Mouse (Mus musculus): ENCODE measurements around the gene Pnp. TPM values are rescaled to one million over a fixed set of nuclear protein-coding genes. Genes with fewer than 3 reads are reported as not detected.

Gene Pnp
- polyA plus RNA-seq, 1 experiment from 2014 or later = 24.6 TPM

- H3K4me2 ChIP-seq (ENCODE audit: low read length) = peak overlapping the region; percentile 84
- H3K9me3 ChIP-seq (ENCODE audit: control insufficient read depth, low read length) = no peaks in the 10 kb centered on the region
- peaks cover 22% of the 10 kb centered on the region for H3K4me1 ChIP-seq (ENCODE audit: control insufficient read depth, insufficient read depth, low read length)
- H3K27me3 ChIP-seq (ENCODE audit: control insufficient read depth, insufficient read depth, low read length) = no peaks in the 10 kb centered on the region
- peak; percentile 59 for DNase-seq
- under 1% methylated on average over 38 of the region's 38 CpGs for WGBS
- H3K9ac ChIP-seq (replicated peaks; ENCODE audit: low read length) = peak overlapping the region; percentile 89
- ATAC-seq (ENCODE audit: low FRiP score, low TSS enrichment) = no peak; the same call in 1 of the 2 replicates
- H3K36me3 ChIP-seq (ENCODE audit: control insufficient read depth, insufficient read depth, low read length) = peaks cover 38% of the 10 kb centered on the region
- peak overlapping the region; percentile 90 for H3K27ac ChIP-seq (replicated peaks; ENCODE audit: low read depth, low read length)
- H3K4me3 ChIP-seq (replicated peaks; ENCODE audit: low read depth, low read length) = peak overlapping the region; percentile 87
Measured at GRCm38 (mm10) chr14:50925111-50925920, 5.6 kb upstream of the Pnp start.

GRCm38 (mm10) chr14:50927366-50927765 is 3.5 kb upstream of the Pnp start:
- Histone ChIP-seq H3K27me3 (ENCODE audit: control insufficient read depth, insufficient read depth, low read length) (no peaks in the 10 kb centered on the region), H3K4me2 (ENCODE audit: low read length) (no peak overlapping the region), H3K4me3 (replicated peaks; ENCODE audit: low read depth, low read length) (no peak overlapping the region), H3K9me3 (ENCODE audit: control insufficient read depth, low read length) (no peaks in the 10 kb centered on the region), H3K27ac (replicated peaks; ENCODE audit: low read depth, low read length) (no peak overlapping the region), H3K36me3 (ENCODE audit: control insufficient read depth, insufficient read depth, low read length) (peaks cover 34% of the 10 kb centered on the region), H3K9ac (replicated peaks; ENCODE audit: low read length) (no peak overlapping the region), H3K4me1 (ENCODE audit: control insufficient read depth, insufficient read depth, low read length) (peaks cover 28% of the 10 kb centered on the region)
- DNase-seq = no peak
- no peak for ATAC-seq (ENCODE audit: low FRiP score, low TSS enrichment)
- WGBS = 66% methylated on average over 3 of the region's 3 CpGs

GRCm38 (mm10) chr14:50929951-50930350 is 931 bp upstream of the Pnp start:
- peak overlapping the region; percentile 87 for H3K27ac ChIP-seq (replicated peaks; ENCODE audit: low read depth, low read length)
- peaks cover 23% of the 10 kb centered on the region for H3K4me1 ChIP-seq (ENCODE audit: control insufficient read depth, insufficient read depth, low read length)
- DNase-seq (no peak), ATAC-seq (ENCODE audit: low FRiP score, low TSS enrichment) (no peak)
- 20% methylated on average over 10 of the region's 10 CpGs for WGBS
- H3K9me3 ChIP-seq (ENCODE audit: control insufficient read depth, low read length) = no peaks in the 10 kb centered on the region
- H3K4me2 ChIP-seq (ENCODE audit: low read length) = peak overlapping the region; percentile 89
- peaks cover 34% of the 10 kb centered on the region for H3K36me3 ChIP-seq (ENCODE audit: control insufficient read depth, insufficient read depth, low read length)
- H3K4me3 ChIP-seq (replicated peaks; ENCODE audit: low read depth, low read length) = peak overlapping the region; percentile 98
- peak overlapping the region; percentile 97 for H3K9ac ChIP-seq (replicated peaks; ENCODE audit: low read length)
- no peaks in the 10 kb centered on the region for H3K27me3 ChIP-seq (ENCODE audit: control insufficient read depth, insufficient read depth, low read length)

- no peak for DNase-seq
- Histone ChIP-seq H3K9me3 (ENCODE audit: control insufficient read depth, low read length) (no peaks in the 10 kb centered on the region), H3K4me1 (ENCODE audit: control insufficient read depth, insufficient read depth, low read length) (peaks cover 23% of the 10 kb centered on the region), H3K27me3 (ENCODE audit: control insufficient read depth, insufficient read depth, low read length) (no peaks in the 10 kb centered on the region), H3K4me3 (replicated peaks; ENCODE audit: low read depth, low read length) (peak overlapping the region; percentile 98), H3K36me3 (ENCODE audit: control insufficient read depth, insufficient read depth, low read length) (peaks cover 34% of the 10 kb centered on the region), H3K9ac (replicated peaks; ENCODE audit: low read length) (peak overlapping the region; percentile 97), H3K4me2 (ENCODE audit: low read length) (peak overlapping the region; percentile 89), H3K27ac (replicated peaks; ENCODE audit: low read depth, low read length) (peak overlapping the region; percentile 87)
- WGBS = under 1% methylated on average over 38 of the region's 38 CpGs
- peak; percentile 52 for ATAC-seq (ENCODE audit: low FRiP score, low TSS enrichment)
Measured at GRCm38 (mm10) chr14:50930377-50930753, 517 bp upstream of the Pnp start.

- H3K36me3 ChIP-seq (ENCODE audit: control insufficient read depth, insufficient read depth, low read length) = peaks cover 28% of the 10 kb centered on the region
- peak overlapping the region; percentile 57 for H3K9ac ChIP-seq (replicated peaks; ENCODE audit: low read length)
- peaks cover 15% of the 10 kb centered on the region; the same call in 1 of the 2 replicates for H3K4me1 ChIP-seq (ENCODE audit: control insufficient read depth, insufficient read depth, low read length)
- peak overlapping the region; percentile 75 for H3K4me2 ChIP-seq (ENCODE audit: low read length)
- 11% methylated on average over 12 of the region's 12 CpGs for WGBS
- H3K27ac ChIP-seq (replicated peaks; ENCODE audit: low read depth, low read length) = peak overlapping the region; percentile 83
- H3K9me3 ChIP-seq (ENCODE audit: control insufficient read depth, low read length) = no peaks in the 10 kb centered on the region
- peak overlapping the region; percentile 98 for H3K4me3 ChIP-seq (replicated peaks; ENCODE audit: low read depth, low read length)
- ATAC-seq (ENCODE audit: low FRiP score, low TSS enrichment) = no peak
- H3K27me3 ChIP-seq (ENCODE audit: control insufficient read depth, insufficient read depth, low read length) = no peaks in the 10 kb centered on the region
- peak; percentile 19 for DNase-seq
Measured at GRCm38 (mm10) chr14:50931493-50932020, 675 bp downstream of the Pnp start.

- WGBS = 60% methylated on average over 1 of the region's 1 CpGs
- H3K36me3 ChIP-seq (ENCODE audit: control insufficient read depth, insufficient read depth, low read length) = no peaks in the 10 kb centered on the region
Measured at GRCm38 (mm10) chr14:50936649-50937048, 5.8 kb downstream of the Pnp start.

GRCm38 (mm10) chr14:50938119-50938908 is 7.4 kb downstream of the Pnp start:
- no peak overlapping the region for H3K4me3 ChIP-seq (replicated peaks; ENCODE audit: low read depth, low read length)
- no peak overlapping the region for H3K9ac ChIP-seq (replicated peaks; ENCODE audit: low read length)
- WGBS = 90% methylated on average over 3 of the region's 3 CpGs
- DNase-seq (no peak), ATAC-seq (ENCODE audit: low FRiP score, low TSS enrichment) (no peak)
- no peaks in the 10 kb centered on the region for H3K36me3 ChIP-seq (ENCODE audit: control insufficient read depth, insufficient read depth, low read length)
- no peaks in the 10 kb centered on the region for H3K4me1 ChIP-seq (ENCODE audit: control insufficient read depth, insufficient read depth, low read length)
- no peak overlapping the region for H3K4me2 ChIP-seq (ENCODE audit: low read length)
- H3K27me3 ChIP-seq (ENCODE audit: control insufficient read depth, insufficient read depth, low read length) = no peaks in the 10 kb centered on the region
- no peak overlapping the region for H3K27ac ChIP-seq (replicated peaks; ENCODE audit: low read depth, low read length)
- H3K9me3 ChIP-seq (ENCODE audit: control insufficient read depth, low read length) = no peaks in the 10 kb centered on the region

More at GRCm38 (mm10) chr14:50936649-50937048, 5.8 kb downstream of the Pnp start:
- no peak overlapping the region for H3K9ac ChIP-seq (replicated peaks; ENCODE audit: low read length)
- H3K27me3 ChIP-seq (ENCODE audit: control insufficient read depth, insufficient read depth, low read length) = no peaks in the 10 kb centered on the region
- no peak for DNase-seq
- H3K27ac ChIP-seq (replicated peaks; ENCODE audit: low read depth, low read length) = no peak overlapping the region
- peaks cover 2% of the 10 kb centered on the region; the same call in 1 of the 2 replicates for H3K4me1 ChIP-seq (ENCODE audit: control insufficient read depth, insufficient read depth, low read length)
- no peaks in the 10 kb centered on the region for H3K9me3 ChIP-seq (ENCODE audit: control insufficient read depth, low read length)
- no peak overlapping the region for H3K4me3 ChIP-seq (replicated peaks; ENCODE audit: low read depth, low read length)
- ATAC-seq (ENCODE audit: low FRiP score, low TSS enrichment) = no peak
- H3K4me2 ChIP-seq (ENCODE audit: low read length) = no peak overlapping the region

GRCm38 (mm10) chr14:50938940-50939339 is 8.1 kb downstream of the Pnp start:
- Histone ChIP-seq H3K27me3 (ENCODE audit: control insufficient read depth, insufficient read depth, low read length) (no peaks in the 10 kb centered on the region), H3K4me1 (ENCODE audit: control insufficient read depth, insufficient read depth, low read length) (no peaks in the 10 kb centered on the region), H3K9ac (replicated peaks; ENCODE audit: low read length) (no peak overlapping the region), H3K9me3 (ENCODE audit: control insufficient read depth, low read length) (no peaks in the 10 kb centered on the region), H3K36me3 (ENCODE audit: control insufficient read depth, insufficient read depth, low read length) (no peaks in the 10 kb centered on the region), H3K4me3 (replicated peaks; ENCODE audit: low read depth, low read length) (no peak overlapping the region), H3K4me2 (ENCODE audit: low read length) (no peak overlapping the region), H3K27ac (replicated peaks; ENCODE audit: low read depth, low read length) (no peak overlapping the region)
- ATAC-seq (ENCODE audit: low FRiP score, low TSS enrichment) (no peak), DNase-seq (no peak)
- 47% methylated on average over 2 of the region's 2 CpGs for WGBS
